Mouse (Mus musculus): ENCODE results near the gene Gm20388.

DNA sequence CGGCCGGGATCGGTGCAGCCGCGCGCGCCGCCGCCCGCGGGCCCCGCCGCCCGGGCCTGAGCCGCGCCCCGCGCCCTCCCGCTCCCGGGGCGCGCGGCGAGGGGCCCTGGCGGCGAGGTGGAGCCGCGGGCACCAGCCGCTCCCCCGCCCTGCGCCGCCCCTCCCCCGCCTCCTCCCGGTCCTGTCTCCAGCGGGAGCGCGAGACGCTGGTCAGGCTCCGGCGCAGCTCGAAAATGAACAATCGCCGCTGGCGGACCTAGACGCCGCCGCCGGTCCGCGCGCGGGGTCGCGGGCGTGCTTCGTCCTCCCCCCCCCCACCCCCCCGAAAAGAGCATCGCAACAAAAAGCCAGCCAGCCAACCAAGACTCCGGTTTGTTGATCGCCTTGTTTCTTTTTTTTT is 1819.5 kb downstream of the Gm20388 start:
- TF ChIP-seq CTCF (conservative IDR thresholded peaks at IDR 0.05; ENCODE audit: insufficient read depth, insufficient read length, low read depth, low read length): no peak
- TF ChIP-seq POLR2A (IDR thresholded peaks at IDR 0.05; ENCODE audit: low read depth, low read length): no peak

Measured in kidney, adult 2 months (tissue).